Mouse (Mus musculus) limb, embryonic 14.5 days (tissue): ENCODE measurements around the gene Gata2. TPM values are rescaled to one million over a fixed set of nuclear protein-coding genes. Genes with fewer than 3 reads are reported as not detected.
A peak's percentile ranks its signal among the peaks of the same experiment; 100 is the strongest.

ENCODE experiments used
- ATAC-seq: fragments of 200-750 bp; cut with Nextera tagmentation; 2 replicates; pipeline ENCODE4 v1.8.0; 2017; ENCODE audit warnings: low read depth, moderate number of reproducible peaks, moderate TSS enrichment; ENCODE audit not compliant: low FRiP score
- DNase-seq: peaks from one replicate; pipeline ENCODE4 v3.0.0-alpha.2; 2015; ENCODE audit warnings: low spot score
- H3K27ac ChIP-seq: fragments of 300-500 bp; sonication (generic); replicated peaks from 2 replicates; pipeline ENCODE4 v1.5.1; 2014; ENCODE audit warnings: low read depth, mild to moderate bottlenecking, low read length, moderate library complexity, mixed read lengths
- H3K27me3 ChIP-seq: fragments of 300-500 bp; sonication (generic); 2 replicates; pipeline ENCODE4 v1.6.1; 2014; ENCODE audit warnings: low read length, mixed read lengths; ENCODE audit not compliant: control insufficient read depth, insufficient read depth
- H3K36me3 ChIP-seq: fragments of 300-500 bp; sonication (generic); 2 replicates; pipeline ENCODE4 v1.6.1; 2014; ENCODE audit warnings: mild to moderate bottlenecking, low read length, moderate library complexity, mixed read lengths; ENCODE audit not compliant: control insufficient read depth, insufficient read depth
- H3K4me1 ChIP-seq: fragments of 300-500 bp; sonication (generic); 2 replicates; pipeline ENCODE4 v1.6.1; 2014; ENCODE audit warnings: antibody characterized with exemption, low read length, mixed read lengths; ENCODE audit not compliant: control insufficient read depth, insufficient read depth
- H3K4me2 ChIP-seq: fragments of 300-500 bp; sonication (generic); replicated peaks from 2 replicates; pipeline ENCODE4 v1.6.1; 2014; ENCODE audit warnings: low read depth, mild to moderate bottlenecking, low read length, moderate library complexity; ENCODE audit not compliant: severe bottlenecking
- H3K4me3 ChIP-seq: fragments of 300-500 bp; sonication (generic); replicated peaks from 2 replicates; pipeline ENCODE4 v1.5.1; 2014; ENCODE audit warnings: low read length
- H3K9ac ChIP-seq: fragments of 300-500 bp; sonication (generic); 2 replicates; pipeline ENCODE4 v1.6.1; 2014; ENCODE audit warnings: mild to moderate bottlenecking, low read depth, low read length, moderate library complexity; ENCODE audit not compliant: severe bottlenecking
- H3K9me3 ChIP-seq: fragments of 300-500 bp; sonication (generic); 2 replicates; pipeline ENCODE4 v1.6.1; 2016; ENCODE audit warnings: low read length; ENCODE audit not compliant: control insufficient read depth
- POLR2A ChIP-seq: fragments of 200-500 bp; IDR thresholded peaks from 2 replicates; pipeline ENCODE4 v1.8.0; 2012; ENCODE audit warnings: inconsistent platforms, mild to moderate bottlenecking, moderate library complexity, borderline replicate concordance; ENCODE audit not compliant: insufficient read depth, insufficient read length; ENCODE audit errors: extremely low read depth
- WGBS: fragments of 180-500 bp; shearing (Covaris S2); extraction: QIAGEN DNeasy Blood & Tissue Kit; methylation state at CpG from one replicate; pipeline ENCODE4 v1.1.7; 2014; 5-methylcytosine and 5-hydroxymethylcytosine counted together
- polyA plus RNA-seq, 2 experiments: library from polyadenylated mRNA; depleted of rRNA in 1 of 2; stranded (reverse) in 1 of 2; unstranded in 1 of 2; fragments of >200 nt; fragmentation: Nextera tagmentation in 1 of 2; extraction: Ambion mirVana in 1 of 2; gene quantifications; 2 replicates each; pipeline versions ENCODE4 v1.2.1 to v1.2.3; 2012 to 2014

Gata2 gene
- polyA plus RNA-seq, 2 experiments: 15.7 to 19.3 TPM

DNA sequence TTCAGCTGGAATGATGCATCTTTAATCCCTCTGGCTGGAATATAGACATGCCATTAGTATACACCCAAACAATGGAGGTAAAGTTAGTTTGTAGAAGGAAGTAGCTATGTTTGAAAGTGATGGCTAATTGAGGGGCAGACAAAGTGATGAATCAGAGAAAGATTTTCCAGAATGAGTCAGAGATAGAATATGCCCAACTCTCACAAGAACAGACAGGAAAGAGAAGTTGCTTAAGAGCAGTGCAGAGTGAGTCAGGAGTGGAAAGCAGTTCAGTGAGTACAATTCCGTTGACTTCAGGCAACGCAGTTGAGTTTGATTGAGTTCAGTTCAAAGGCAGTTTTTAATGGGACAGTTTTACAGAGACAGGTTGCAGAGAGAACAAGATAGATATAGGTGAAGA, 19.0 kb upstream of the Gata2 start:
- Histone ChIP-seq H3K4me1 (no peaks in the 10 kb centered on the region), H3K27me3 (no peaks in the 10 kb centered on the region), H3K9ac (no peak overlapping the region), H3K4me2 (no peak overlapping the region), H3K36me3 (no peaks in the 10 kb centered on the region), H3K27ac (no peak overlapping the region), H3K9me3 (peaks cover 8% of the 10 kb centered on the region), H3K4me3 (no peak overlapping the region)
- no peak for TF ChIP-seq POLR2A
- no peak for ATAC-seq
- no peak for DNase-seq
- 90% methylated on average over 2 of the region's 2 CpGs for WGBS

DNA sequence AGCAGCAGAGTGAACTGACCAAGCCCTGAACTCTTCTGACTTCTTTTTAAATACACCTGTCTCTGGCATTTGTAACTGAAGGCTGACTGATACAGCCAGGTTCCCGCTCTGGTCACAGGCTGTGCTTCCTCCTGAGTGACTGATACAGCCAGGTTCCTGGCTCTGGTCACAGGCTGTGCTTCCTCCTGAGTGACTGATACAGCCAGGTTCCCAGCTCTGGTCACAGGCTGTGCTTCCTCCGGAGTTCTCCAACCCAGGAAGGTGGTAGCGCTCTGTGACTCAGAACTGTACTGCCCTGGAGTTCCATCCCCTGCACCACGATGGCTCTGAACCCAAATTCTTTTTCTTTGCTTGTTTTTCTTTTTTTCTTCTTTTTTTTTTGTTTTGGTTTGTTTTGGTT, 9.0 kb upstream of the Gata2 start:
- no peak overlapping the region for H3K27ac ChIP-seq
- H3K36me3 ChIP-seq: no peaks in the 10 kb centered on the region
- peaks cover 16% of the 10 kb centered on the region for H3K27me3 ChIP-seq
- no peaks in the 10 kb centered on the region for H3K4me1 ChIP-seq
- no peaks in the 10 kb centered on the region for H3K9me3 ChIP-seq
- no peak overlapping the region for H3K9ac ChIP-seq
- no peak overlapping the region for H3K4me2 ChIP-seq
- DNase-seq (no peak), ATAC-seq (no peak)
- TF ChIP-seq POLR2A: no peak
- 73% methylated on average over 4 of the region's 4 CpGs for WGBS
- H3K4me3 ChIP-seq: no peak overlapping the region

DNA sequence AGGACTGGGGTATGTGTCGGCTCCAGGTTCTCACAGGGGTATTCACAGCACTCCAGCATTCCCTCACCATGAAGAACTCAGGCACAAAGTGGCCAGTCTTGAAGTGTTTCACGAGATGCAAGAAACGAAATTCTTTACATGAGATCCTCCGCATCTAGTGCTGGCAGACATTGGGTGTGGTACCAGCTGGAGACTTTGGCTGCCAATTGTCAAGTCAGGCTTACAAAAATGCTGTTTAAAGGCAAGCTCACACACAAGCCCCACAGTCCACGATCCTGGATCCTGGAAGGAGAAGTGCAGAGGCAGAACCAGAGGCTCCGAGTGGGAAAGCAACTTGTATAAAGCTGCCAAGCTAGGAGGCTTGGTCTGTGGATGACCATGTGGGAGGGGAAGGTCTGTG, 5.5 kb upstream of the Gata2 start:
- Histone ChIP-seq H3K4me2 (no peak overlapping the region), H3K27ac (no peak overlapping the region), H3K4me1 (no peaks in the 10 kb centered on the region), H3K27me3 (peaks cover 51% of the 10 kb centered on the region), H3K36me3 (no peaks in the 10 kb centered on the region), H3K9me3 (no peaks in the 10 kb centered on the region), H3K9ac (no peak overlapping the region), H3K4me3 (no peak overlapping the region)
- DNase-seq: no peak
- TF ChIP-seq POLR2A: no peak
- 67% methylated on average over 6 of the region's 6 CpGs for WGBS
- no peak for ATAC-seq

DNA sequence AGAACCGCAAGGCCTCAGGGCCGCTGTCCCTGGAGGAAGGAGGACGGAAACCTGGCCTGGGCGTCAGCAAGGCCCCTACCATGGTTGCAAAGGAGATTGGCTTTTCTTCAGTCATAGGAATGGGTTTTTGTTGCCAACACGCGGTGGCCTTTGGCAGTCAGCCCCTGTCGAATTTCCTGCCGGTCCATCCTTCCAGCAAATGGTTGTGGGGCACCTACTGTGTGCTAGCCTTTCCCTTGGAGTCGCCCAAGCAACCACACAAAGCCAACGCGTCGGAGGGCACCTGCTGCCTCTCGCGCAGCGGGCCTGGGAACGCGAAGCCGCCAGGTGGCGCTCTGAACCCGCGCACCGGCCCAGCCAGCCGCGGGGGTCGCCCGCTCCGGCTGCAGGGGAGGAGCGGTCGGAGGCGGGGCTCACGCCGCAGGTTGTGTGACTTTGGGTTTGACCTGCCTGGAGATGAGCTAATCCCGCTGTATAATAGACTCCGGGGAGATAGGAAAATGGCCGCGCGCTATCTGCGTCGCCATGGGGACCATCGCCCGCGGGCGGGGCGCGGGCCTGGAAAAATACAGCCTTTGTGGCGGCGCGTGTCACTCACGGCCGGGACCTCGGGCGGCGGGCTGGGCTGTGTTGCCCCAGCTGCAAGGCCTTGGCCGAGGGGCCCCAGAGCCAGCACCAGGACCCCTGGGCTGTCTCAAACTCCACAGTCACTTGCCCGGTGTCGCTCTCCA, 4.2 kb upstream of the Gata2 start:
- ATAC-seq (peak; percentile 62), DNase-seq (peak; percentile 38)
- peaks cover 4% of the 10 kb centered on the region for H3K4me1 ChIP-seq
- H3K9me3 ChIP-seq: no peaks in the 10 kb centered on the region
- peak overlapping the region; percentile 50 for H3K4me3 ChIP-seq
- H3K27ac ChIP-seq: no peak overlapping the region
- H3K4me2 ChIP-seq: peak overlapping the region; percentile 91
- no peaks in the 10 kb centered on the region for H3K36me3 ChIP-seq
- TF ChIP-seq POLR2A: no peak
- peaks cover 64% of the 10 kb centered on the region for H3K27me3 ChIP-seq
- 1% methylated on average over 51 of the region's 56 CpGs for WGBS
- peak overlapping the region; percentile 28; the same call in 1 of the 2 replicates for H3K9ac ChIP-seq

DNA sequence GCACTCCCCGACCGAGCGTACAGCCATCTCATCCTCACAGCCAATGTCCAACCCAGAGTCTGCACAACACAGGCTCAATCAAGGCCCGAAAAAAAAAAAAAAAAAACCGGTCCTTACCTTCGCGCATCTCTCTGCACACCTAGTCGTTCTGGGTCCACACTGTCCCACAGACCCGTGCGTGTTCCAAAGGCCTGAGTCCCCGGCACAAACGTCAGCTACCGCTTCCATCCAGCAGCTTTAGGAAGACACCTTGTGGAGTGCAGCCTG, 3.7 kb upstream of the Gata2 start:
- peaks cover 4% of the 10 kb centered on the region for H3K4me1 ChIP-seq
- no peaks in the 10 kb centered on the region for H3K36me3 ChIP-seq
- no peak for DNase-seq
- TF ChIP-seq POLR2A: no peak
- no peaks in the 10 kb centered on the region for H3K9me3 ChIP-seq
- WGBS: under 1% methylated on average over 13 of the region's 13 CpGs
- H3K27me3 ChIP-seq: peaks cover 69% of the 10 kb centered on the region
- H3K27ac ChIP-seq: no peak overlapping the region
- H3K9ac ChIP-seq: no peak overlapping the region
- peak; percentile 27; the same call in 1 of the 2 replicates for ATAC-seq
- H3K4me2 ChIP-seq: peak overlapping the region; percentile 91
- peak overlapping the region; percentile 50 for H3K4me3 ChIP-seq

DNA sequence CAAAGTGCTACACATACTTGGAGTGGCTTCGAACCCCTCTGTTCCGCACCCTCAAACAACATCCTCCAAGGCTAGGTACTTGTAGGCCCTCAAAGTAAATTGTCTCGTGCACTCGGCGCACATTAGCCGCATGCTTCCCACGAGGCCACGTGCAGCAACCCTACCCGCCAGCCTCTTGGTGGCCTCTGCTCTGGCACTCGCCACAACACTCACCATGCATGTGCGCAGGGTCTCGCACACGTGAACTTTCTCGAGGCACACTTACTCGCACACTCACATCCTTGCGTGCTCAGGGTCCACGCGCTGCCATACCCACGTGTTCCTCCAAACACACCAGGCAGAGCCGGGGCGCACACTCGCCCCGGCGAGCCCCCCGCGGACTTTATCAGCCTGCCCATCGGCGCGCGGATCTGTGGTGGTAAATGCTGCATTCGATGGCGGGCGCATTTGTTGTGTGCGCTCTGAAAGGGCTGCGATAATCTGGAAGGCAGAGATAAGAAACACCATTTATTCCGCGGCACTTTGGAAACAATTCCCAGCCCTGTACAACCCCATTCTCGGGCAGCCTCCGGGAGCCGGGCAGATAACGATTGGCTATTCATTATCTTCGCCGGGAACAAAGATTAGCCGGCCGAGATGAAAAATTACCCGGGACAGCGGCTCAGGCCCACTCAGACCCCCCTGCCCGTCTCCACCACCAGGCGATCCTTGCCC, 3.2 kb upstream of the Gata2 start:
- peaks cover 74% of the 10 kb centered on the region for H3K27me3 ChIP-seq
- peaks cover 4% of the 10 kb centered on the region for H3K4me1 ChIP-seq
- H3K9me3 ChIP-seq: no peaks in the 10 kb centered on the region
- H3K27ac ChIP-seq: no peak overlapping the region
- peak overlapping the region; percentile 50 for H3K4me3 ChIP-seq
- TF ChIP-seq POLR2A: no peak
- 2% methylated on average over 49 of the region's 49 CpGs for WGBS
- no peaks in the 10 kb centered on the region for H3K36me3 ChIP-seq
- H3K9ac ChIP-seq: no peak overlapping the region
- ATAC-seq (no peak), DNase-seq (no peak)
- peak overlapping the region; percentile 91; the same call in 1 of the 2 replicates for H3K4me2 ChIP-seq
